Mouse (Mus musculus) heart, postnatal 0 days (tissue): ENCODE results near the gene Sh3bp5.
"Not testable (repeated sequence)": the region's sequence is repeated elsewhere in the genome, so short reads cannot be mapped to it uniquely, and the experiment has no call there.

ENCODE experiments used
- CTCF ChIP-seq: IDR thresholded peaks from 2 replicates; pipeline ENCODE4 v1.5.1; 2016; ENCODE audit warnings: antibody characterized with exemption, control low read depth, low read depth
- EP300 ChIP-seq: IDR thresholded peaks from 2 replicates; pipeline ENCODE4 v1.6.1; 2016; ENCODE audit warnings: antibody characterized with exemption, low read depth

GRCm38 (mm10) chr14:31453946-31454345 lies 18.1 kb upstream of the Sh3bp5 start:
- TF ChIP-seq CTCF, EP300: not testable (repeated sequence)
